Mouse (Mus musculus) CH12.LX (cell line): ENCODE data around the gene Scrt2. TPM values are rescaled to one million over a fixed set of nuclear protein-coding genes. Genes with fewer than 3 reads are reported as not detected.

ENCODE experiments used
- DNase-seq: peaks from one replicate; pipeline ENCODE4 v3.0.0-alpha.2; 2013; ENCODE audit errors: extremely low read depth
- H3K27ac ChIP-seq: 2 replicates; pipeline ENCODE4 v1.5.1; 2012; ENCODE audit warnings: low read depth, mild to moderate bottlenecking, control low read depth, moderate library complexity; ENCODE audit not compliant: insufficient read depth
- H3K27me3 ChIP-seq: replicated peaks from 2 replicates; pipeline ENCODE3; 2012; ENCODE audit warnings: inconsistent platforms
- H3K36me3 ChIP-seq, 2 experiments: replicated peaks in 1 of 2; 2 replicates each; pipeline versions ENCODE3 to v1.6.1; 2012; ENCODE audit warnings: inconsistent platforms in 1 of 2, low read length in 1 of 2, mild to moderate bottlenecking in 1 of 2, mixed read lengths in 1 of 2, moderate library complexity in 1 of 2; ENCODE audit not compliant: control insufficient read depth in 1 of 2, insufficient read depth in 1 of 2
- H3K4me1 ChIP-seq, 2 experiments: 2 replicates each; pipeline ENCODE4 v1.6.1; 2012; ENCODE audit warnings: inconsistent platforms in 1 of 2, moderate library complexity in 1 of 2; ENCODE audit not compliant: insufficient read depth in 2 of 2, control insufficient read depth in 1 of 2
- H3K4me2 ChIP-seq: 2 replicates; pipeline ENCODE4 v1.6.1; 2012; ENCODE audit warnings: low read depth, mild to moderate bottlenecking, control low read depth; ENCODE audit not compliant: poor library complexity, insufficient read depth, severe bottlenecking
- H3K4me3 ChIP-seq, 3 experiments: fragments of 150-350 bp in 1 of 3; sonication (generic) in 1 of 3; replicated peaks in 1 of 3; 2 replicates each; pipeline versions ENCODE3 to v1.5.1; 2011 to 2012; ENCODE audit warnings: low read depth in 2 of 3, low read length in 2 of 3, mild to moderate bottlenecking in 2 of 3, moderate library complexity in 2 of 3, control low read depth in 1 of 3, improper control_type of control experiment in 1 of 3, inconsistent platforms in 1 of 3, mixed read lengths in 1 of 3; ENCODE audit not compliant: poor library complexity in 1 of 3
- H3K79me2 ChIP-seq: replicated peaks from 2 replicates; pipeline ENCODE4 v1.6.1; 2012; ENCODE audit warnings: mild to moderate bottlenecking, moderate library complexity; ENCODE audit not compliant: control insufficient read depth, poor library complexity, insufficient read depth, severe bottlenecking; ENCODE audit errors: extremely low read depth
- H3K9ac ChIP-seq: 2 replicates; pipeline ENCODE4 v1.6.1; 2012; ENCODE audit warnings: low read depth, mild to moderate bottlenecking, control low read depth, moderate library complexity; ENCODE audit not compliant: insufficient read depth
- H3K9me3 ChIP-seq: replicated peaks from 2 replicates; pipeline ENCODE3; 2012; ENCODE audit warnings: low read length, inconsistent platforms, mixed read lengths
- BHLHE40 ChIP-seq: IDR thresholded peaks from 2 replicates; pipeline ENCODE4 v1.6.1; 2011; ENCODE audit warnings: mild to moderate bottlenecking, low read depth, low read length, improper control_type of control experiment
- CHD1 ChIP-seq: IDR thresholded peaks from 2 replicates; pipeline ENCODE4 v1.6.1; 2012; ENCODE audit warnings: low read depth, low read length, improper control_type of control experiment, inconsistent platforms
- ETS1 ChIP-seq: conservative IDR thresholded peaks from 2 replicates; pipeline ENCODE4 v1.6.1; 2012; ENCODE audit warnings: low read depth, mild to moderate bottlenecking, inconsistent platforms, low read length, improper control_type of control experiment, moderate library complexity
- IRF4 ChIP-seq: IDR thresholded peaks from 2 replicates; pipeline ENCODE4 v1.6.1; 2014; ENCODE audit warnings: low read depth, mild to moderate bottlenecking, inconsistent platforms, low read length, improper control_type of control experiment
- JUN ChIP-seq: IDR thresholded peaks from 2 replicates; pipeline ENCODE4 v1.6.1; 2011; ENCODE audit warnings: low read depth, mild to moderate bottlenecking, low read length, improper control_type of control experiment, moderate library complexity; ENCODE audit not compliant: insufficient read depth
- JUND ChIP-seq: conservative IDR thresholded peaks from 2 replicates; pipeline ENCODE4 v1.6.1; 2011; ENCODE audit warnings: low read depth, low read length, improper control_type of control experiment
- MAFK ChIP-seq: IDR thresholded peaks from 2 replicates; pipeline ENCODE4 v1.6.1; 2011; ENCODE audit warnings: low read length, improper control_type of control experiment; ENCODE audit not compliant: insufficient replicate concordance
- MAX ChIP-seq: IDR thresholded peaks from 2 replicates; pipeline ENCODE4 v1.6.1; 2011; ENCODE audit warnings: low read length, improper control_type of control experiment
- MEF2A ChIP-seq: IDR thresholded peaks from 2 replicates; pipeline ENCODE4 v1.6.1; 2014; ENCODE audit warnings: low read depth, mild to moderate bottlenecking, inconsistent platforms, low read length, improper control_type of control experiment, borderline replicate concordance
- MXI1 ChIP-seq: IDR thresholded peaks from 2 replicates; pipeline ENCODE4 v1.6.1; 2011; ENCODE audit warnings: mild to moderate bottlenecking, low read depth, low read length, improper control_type of control experiment
- NRF1 ChIP-seq: IDR thresholded peaks from 2 replicates; pipeline ENCODE4 v1.6.1; 2014; ENCODE audit warnings: low read depth, mild to moderate bottlenecking, inconsistent platforms, low read length, improper control_type of control experiment, moderate library complexity
- POLR2AphosphoS2 ChIP-seq: IDR thresholded peaks from 2 replicates; pipeline ENCODE4 v1.6.1; 2011; ENCODE audit warnings: low read depth, low read length, improper control_type of control experiment
- RCOR1 ChIP-seq: conservative IDR thresholded peaks from 2 replicates; pipeline ENCODE4 v1.6.1; 2012; ENCODE audit warnings: low read depth, mild to moderate bottlenecking, inconsistent platforms, low read length, improper control_type of control experiment
- SIN3A ChIP-seq: IDR thresholded peaks from 2 replicates; pipeline ENCODE4 v1.6.1; 2012; ENCODE audit warnings: low read length, improper control_type of control experiment, inconsistent platforms
- SMC3 ChIP-seq: IDR thresholded peaks from 2 replicates; pipeline ENCODE4 v1.6.1; 2011; ENCODE audit warnings: low read depth, low read length, improper control_type of control experiment
- ZC3H11A ChIP-seq: IDR thresholded peaks from 2 replicates; pipeline ENCODE4 v1.6.1; 2012; ENCODE audit warnings: low read depth, mild to moderate bottlenecking, inconsistent platforms, low read length, improper control_type of control experiment
- ZKSCAN1 ChIP-seq: IDR thresholded peaks from 2 replicates; pipeline ENCODE4 v1.6.1; 2012; ENCODE audit warnings: low read depth, inconsistent platforms, low read length, improper control_type of control experiment, borderline replicate concordance
- dilution Hi-C: fragments of 300-500 bp; cut with MboI; formaldehyde crosslinking; loops from 2 replicates; pipeline ENCODE4 v1.14.3; 2020; ENCODE audit warnings: low sequenced_read_pairs; ENCODE audit not compliant: extremely low pct_unique_long_range_greater_than_20kb, extremely low pct_ligation_motif_present
- in situ Hi-C: fragments of 300-500 bp; cut with MboI; formaldehyde crosslinking; loops from 3 replicates; pipeline ENCODE4 v1.14.3; 2019; ENCODE audit warnings: low sequenced_read_pairs, low pct_ligation_motif_present, low pct_unique_long_range_greater_than_20kb, mixed read lengths
- polyA plus RNA-seq: library from polyadenylated mRNA; unstranded; fragments of >175 nt; gene quantifications from 2 replicates; pipeline ENCODE4 v1.2.1, GENCODE M21; 2012; ENCODE audit warnings: low read depth; ENCODE audit not compliant: insufficient read length
- total RNA-seq, 2 experiments: library from RNA; depleted of rRNA; stranded (reverse); fragments of 300-350 nt in 1 of 2; fragments of >200 nt in 1 of 2; gene quantifications; 2 replicates each; pipeline ENCODE4 v1.2.3; 2012 to 2014

Scrt2 gene
- total and polyA plus RNA-seq, 3 experiments = not detected

DNA sequence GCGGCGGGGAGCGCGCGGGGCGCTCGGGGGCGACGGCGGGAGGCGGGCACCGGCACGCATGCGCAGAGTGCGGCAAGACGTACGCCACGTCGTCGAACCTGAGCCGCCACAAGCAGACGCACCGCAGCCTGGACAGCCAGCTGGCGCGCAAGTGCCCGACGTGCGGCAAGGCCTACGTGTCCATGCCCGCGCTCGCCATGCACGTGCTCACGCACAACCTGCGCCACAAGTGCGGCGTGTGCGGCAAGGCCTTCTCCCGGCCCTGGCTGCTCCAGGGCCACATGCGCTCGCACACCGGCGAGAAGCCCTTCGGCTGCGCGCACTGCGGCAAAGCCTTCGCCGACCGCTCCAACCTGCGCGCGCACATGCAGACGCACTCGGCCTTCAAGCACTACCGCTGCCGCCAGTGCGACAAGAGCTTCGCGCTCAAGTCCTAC lies 12.0 kb downstream of the Scrt2 start:
- in situ Hi-C loops (no loop called here), dilution Hi-C loops (no loop called here)
- Histone ChIP-seq H3K36me3 (no peaks in the 10 kb centered on the region), H3K27ac (no peak overlapping the region), H3K4me1 (peaks cover 6 to 18% of the 10 kb centered on the region in 2 experiments), H3K9ac (no peak overlapping the region), H3K4me2 (no peak overlapping the region), H3K79me2 (no peaks in the 10 kb centered on the region), H3K9me3 (peaks cover 26% of the 10 kb centered on the region), H3K4me3 (no peak overlapping the region), H3K27me3 (peaks cover 58% of the 10 kb centered on the region)
- no peak for TF ChIP-seq MAX
- no peak for TF ChIP-seq ZKSCAN1
- no peak for TF ChIP-seq MXI1
- no peak for TF ChIP-seq NRF1
- no peak for TF ChIP-seq JUND
- no peak for TF ChIP-seq RCOR1
- TF ChIP-seq CHD1 = no peak
- no peak for TF ChIP-seq MEF2A
- TF ChIP-seq MAFK = no peak
- TF ChIP-seq JUN = no peak
- no peak for DNase-seq

DNA sequence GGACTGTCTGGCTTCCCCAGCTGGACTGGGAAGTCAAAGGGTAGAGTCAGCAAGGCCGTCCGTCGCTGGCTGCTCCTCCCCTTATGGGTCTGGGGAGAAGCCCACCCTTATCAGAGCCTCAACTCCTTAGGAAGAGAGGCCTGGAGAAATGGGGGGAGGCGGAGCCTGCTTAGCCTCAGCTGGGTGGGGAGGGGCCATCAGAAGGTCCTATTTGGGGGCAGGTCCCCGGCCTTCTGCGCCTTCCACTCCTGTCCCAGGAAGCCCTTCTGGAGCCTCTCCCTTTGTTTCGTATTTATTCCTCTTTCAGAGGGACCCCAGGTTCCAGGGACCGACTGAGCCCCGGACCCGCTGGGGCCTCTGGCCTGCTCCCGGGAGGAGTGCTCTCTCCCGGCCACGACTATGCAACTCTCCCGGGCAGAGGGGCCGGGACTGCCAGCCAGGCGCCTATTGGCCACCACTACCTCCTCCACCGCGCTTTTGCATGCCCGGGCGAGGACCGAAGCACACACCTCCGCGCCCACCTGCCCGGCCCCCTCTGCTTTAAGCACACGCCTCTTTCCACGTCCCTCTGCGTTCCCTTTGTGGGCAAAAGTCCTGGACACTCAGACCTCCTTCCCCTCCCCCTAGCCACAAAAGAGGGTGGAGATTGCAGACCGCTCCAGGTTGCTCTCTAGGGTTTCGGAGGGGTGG lies 13.7 kb downstream of the Scrt2 start:
- TF ChIP-seq SMC3 = no peak
- TF ChIP-seq, all 38 proteins: peak for 0
- peaks cover 56% of the 10 kb centered on the region for H3K27me3 ChIP-seq
- no peaks in the 10 kb centered on the region for H3K79me2 ChIP-seq
- no peak overlapping the region for H3K27ac ChIP-seq
- H3K36me3 ChIP-seq = no peaks in the 10 kb centered on the region
- H3K9ac ChIP-seq = no peak overlapping the region
- in situ Hi-C loops (no loop called here), dilution Hi-C loops (no loop called here)
- no peak overlapping the region for H3K4me3 ChIP-seq
- peaks cover 6 to 18% of the 10 kb centered on the region in 2 experiments for H3K4me1 ChIP-seq
- peaks cover 19% of the 10 kb centered on the region for H3K9me3 ChIP-seq
- DNase-seq = no peak
- no peak overlapping the region for H3K4me2 ChIP-seq

- Histone ChIP-seq H3K4me3 (no peak overlapping the region), H3K27me3 (peaks cover 62% of the 10 kb centered on the region), H3K79me2 (no peaks in the 10 kb centered on the region), H3K4me1 (peaks cover 0 to 4% of the 10 kb centered on the region in 2 experiments; a peak in 2 of 4 replicates), H3K9me3 (peaks cover 13% of the 10 kb centered on the region), H3K36me3 (no peaks in the 10 kb centered on the region)
- dilution Hi-C loops = no loop called here
- DNase-seq = no peak
- no peak for TF ChIP-seq BHLHE40
- no peak for TF ChIP-seq MAFK
- no peak for TF ChIP-seq SIN3A
- no peak for TF ChIP-seq RCOR1
- TF ChIP-seq ETS1 = no peak
- no peak for TF ChIP-seq ZC3H11A
- no peak for TF ChIP-seq POLR2AphosphoS2
- TF ChIP-seq IRF4 = no peak
- no peak for TF ChIP-seq ZKSCAN1
- TF ChIP-seq, all 38 proteins: peak for 0
- no peak overlapping the region for H3K27ac ChIP-seq
- in situ Hi-C loops = no loop called here
- H3K9ac ChIP-seq = no peak overlapping the region
- H3K4me2 ChIP-seq = no peak overlapping the region
Measured at GRCm38 (mm10) chr2:152096922-152097321, 15.6 kb downstream of the Scrt2 start.
